Mouse (Mus musculus) embryonic fibroblast, embryonic 13.5 days (primary cell): ENCODE data around the gene Fam20b.

Experiments used
- CTCF ChIP-seq: IDR thresholded peaks from 2 replicates; pipeline ENCODE4 v1.5.1; 2011; ENCODE audit warnings: mild to moderate bottlenecking, control low read depth, low read length, moderate library complexity, borderline replicate concordance; ENCODE audit not compliant: insufficient read depth
- POLR2A ChIP-seq: IDR thresholded peaks from 2 replicates; pipeline ENCODE4 v1.6.1; 2011; ENCODE audit warnings: low read depth, mild to moderate bottlenecking, control low read depth, low read length, moderate library complexity

GRCm38 (mm10) chr1:156645971-156646370 lies 72.9 kb downstream of the Fam20b start:
- TF ChIP-seq POLR2A (no peak), CTCF (no peak)
